19 mouse cellular contexts compared by ENCODE assay signal in genomic region chr10:95508126-95508525, GRCm38 (mm10). TPM values are rescaled to one million over a fixed set of nuclear protein-coding genes. Genes with fewer than 3 reads are reported as not detected.
A peak's percentile ranks its signal among the peaks of the same experiment; 100 is the strongest.
DNase-seq lines count a peak whose midpoint lies in the region; TF ChIP-seq lines count a peak whose summit lies in the region.
"Had no signal": no experiment of that assay in that cellular context is flagged by ENCODE, and none has a peak within 500 bp of the region (broad histone marks: within the 10 kb centered on the region; RNA-seq: fewer than 3 reads in every experiment).

No protein-coding gene starts in this region.

- no peak overlapping the region for H3K27ac ChIP-seq in heart, embryonic 10.5 days
- no peak overlapping the region for H3K27ac ChIP-seq in CH12.LX (ENCODE audit: insufficient read depth, low read depth)
- H3K27ac ChIP-seq in macrophage, result peak overlapping the region; percentile 86
- H3K27ac ChIP-seq: embryonic facial prominence, embryonic 13.5 days; forebrain, embryonic 10.5 days; heart, embryonic 13.5 days; hindbrain, embryonic 13.5 days; hindbrain, postnatal 0 days had no signal

- TF ChIP-seq POLR2A in CH12.LX (IDR thresholded peaks at IDR 0.05; ENCODE audit: low read depth, low read length), result no peak

- peak; percentile 92 for DNase-seq in heart, adult 11 months
- no peak for DNase-seq in heart, embryonic 10.5 days (ENCODE audit: low spot score)
- no peak for DNase-seq in CH12.LX (ENCODE audit: extremely low read depth)
- peak; percentile 57 for DNase-seq in NIH3T3 (ENCODE audit: low read depth)
- DNase-seq in layer of hippocampus, adult 9-10 months (ENCODE audit: low spot score), result no peak
- no peak for DNase-seq in layer of hippocampus, adult 11-12 months (ENCODE audit: low spot score)
- DNase-seq: adrenal gland, adult 8-10 months; adrenal gland, postnatal 36 days; cerebellum, adult 11-12 months; cerebellum, adult 9-10 months; cerebellum, postnatal 25 days; heart, postnatal 4 days; kidney, adult 11 months had no signal

- H3K4me2 ChIP-seq in CH12.LX (ENCODE audit: insufficient read depth, low read depth, poor library complexity, severe bottlenecking), result 0 out of 2 replicates have a peak overlapping the region, but pooled peaks have one; percentile 88
- H3K4me2 ChIP-seq: embryonic facial prominence, embryonic 13.5 days; heart, embryonic 13.5 days; hindbrain, embryonic 13.5 days had no signal

- no peak for TF ChIP-seq EP300 in CH12.LX (IDR thresholded peaks at IDR 0.05; ENCODE audit: low read length)

- dilution Hi-C loops in CH12.LX (cut with MboI; ENCODE audit: extremely low pct_ligation_motif_present, extremely low pct_unique_long_range_greater_than_20kb, low sequenced_read_pairs), result no loop called here

- TF ChIP-seq CTCF in CH12.LX (conservative IDR thresholded peaks at IDR 0.05 in 1 of 2, IDR thresholded peaks at IDR 0.05 in 1 of 2; ENCODE audit: low read depth in 2 of 2, low read length in 2 of 2), result no peak

- H3K36me3 ChIP-seq in heart, embryonic 10.5 days, result no peaks in the 10 kb centered on the region
- peaks cover 0 to 2% of the 10 kb centered on the region in 2 experiments for H3K36me3 ChIP-seq in CH12.LX (replicated peaks in 1 of 2; ENCODE audit: control insufficient read depth in 1 of 2, insufficient read depth in 1 of 2, low read length in 1 of 2)
- H3K36me3 ChIP-seq in macrophage (ENCODE audit: inconsistent target), result no peaks in the 10 kb centered on the region
- H3K36me3 ChIP-seq: embryonic facial prominence, embryonic 13.5 days; forebrain, embryonic 10.5 days; heart, embryonic 13.5 days; hindbrain, embryonic 13.5 days had no signal

- no peak for TF ChIP-seq RAD21 in CH12.LX (IDR thresholded peaks at IDR 0.05; ENCODE audit: low read depth, low read length)

- H3K27me3 ChIP-seq in heart, embryonic 10.5 days (ENCODE audit: insufficient read depth, poor library complexity, severe bottlenecking), result no peaks in the 10 kb centered on the region
- no peaks in the 10 kb centered on the region for H3K27me3 ChIP-seq in CH12.LX (replicated peaks)
- H3K27me3 ChIP-seq: embryonic facial prominence, embryonic 13.5 days; heart, embryonic 13.5 days; hindbrain, embryonic 13.5 days had no signal

- in situ Hi-C loops in CH12.LX (cut with MboI; ENCODE audit: low pct_ligation_motif_present, low pct_unique_long_range_greater_than_20kb, low sequenced_read_pairs), result no loop called here

- H3K4me1 ChIP-seq in heart, embryonic 10.5 days, result no peaks in the 10 kb centered on the region
- H3K4me1 ChIP-seq in CH12.LX (ENCODE audit: control insufficient read depth in 1 of 2, insufficient read depth in 2 of 2), result peaks cover 6 to 30% of the 10 kb centered on the region in 2 experiments; a peak in 2 of 4 replicates
- H3K4me1 ChIP-seq: embryonic facial prominence, embryonic 13.5 days; forebrain, embryonic 10.5 days; hindbrain, embryonic 13.5 days had no signal

- no peaks in the 10 kb centered on the region for H3K9me3 ChIP-seq in heart, embryonic 10.5 days
- peaks cover 6% of the 10 kb centered on the region for H3K9me3 ChIP-seq in CH12.LX (replicated peaks; ENCODE audit: low read length)
- H3K9me3 ChIP-seq: embryonic facial prominence, embryonic 13.5 days; forebrain, embryonic 10.5 days; heart, embryonic 13.5 days; hindbrain, embryonic 13.5 days had no signal

- 81% methylated on average over 8 of the region's 8 CpGs for WGBS in heart, embryonic 10.5 days
- 94% methylated on average over 8 of the region's 8 CpGs for WGBS in macrophage (ENCODE audit: missing documents)

- no peak overlapping the region for H3K4me3 ChIP-seq in heart, embryonic 10.5 days
- H3K4me3 ChIP-seq in CH12.LX (replicated peaks in 1 of 3; ENCODE audit: low read depth in 2 of 3, low read length in 2 of 3, poor library complexity in 1 of 3), result no peak overlapping the region
- no peak overlapping the region for H3K4me3 ChIP-seq in macrophage (ENCODE audit: inconsistent target)
- H3K4me3 ChIP-seq: embryonic facial prominence, embryonic 13.5 days; forebrain, embryonic 10.5 days; heart, embryonic 13.5 days; hindbrain, embryonic 13.5 days had no signal

- H3K9ac ChIP-seq in CH12.LX (ENCODE audit: insufficient read depth, low read depth), result no peak overlapping the region
- H3K9ac ChIP-seq: embryonic facial prominence, embryonic 13.5 days; heart, embryonic 13.5 days; hindbrain, embryonic 13.5 days had no signal

- H3K79me2 ChIP-seq in CH12.LX (replicated peaks; ENCODE audit: control insufficient read depth, extremely low read depth, insufficient read depth, poor library complexity, severe bottlenecking) (peaks cover 9% of the 10 kb centered on the region), macrophage (ENCODE audit: inconsistent target) (no peaks in the 10 kb centered on the region)

TF ChIP-seq in CH12.LX, 34 proteins besides CTCF, POLR2A, EP300 and RAD21:
- TF ChIP-seq NELFE (IDR thresholded peaks at IDR 0.05; ENCODE audit: low read depth, low read length) (no peak), IRF4 (IDR thresholded peaks at IDR 0.05; ENCODE audit: low read depth, low read length) (no peak), TBP (conservative IDR thresholded peaks at IDR 0.05; ENCODE audit: low read depth, low read length) (no peak), E2F4 (IDR thresholded peaks at IDR 0.05; ENCODE audit: insufficient replicate concordance, low read depth, low read length) (no peak), ZC3H11A (IDR thresholded peaks at IDR 0.05; ENCODE audit: low read depth, low read length) (no peak), RCOR1 (conservative IDR thresholded peaks at IDR 0.05; ENCODE audit: low read depth, low read length) (no peak), KAT2A (IDR thresholded peaks at IDR 0.05; ENCODE audit: insufficient replicate concordance, low read length) (no peak), TCF12 (IDR thresholded peaks at IDR 0.05; ENCODE audit: low read depth, low read length) (no peak), MXI1 (IDR thresholded peaks at IDR 0.05; ENCODE audit: low read depth, low read length) (no peak), POLR2AphosphoS2 (IDR thresholded peaks at IDR 0.05; ENCODE audit: low read depth, low read length) (no peak), MAFK (IDR thresholded peaks at IDR 0.05; ENCODE audit: insufficient replicate concordance, low read length) (no peak), JUN (IDR thresholded peaks at IDR 0.05; ENCODE audit: insufficient read depth, low read depth, low read length) (no peak), UBTF (IDR thresholded peaks at IDR 0.05; ENCODE audit: low read depth, low read length) (no peak), MEF2A (IDR thresholded peaks at IDR 0.05; ENCODE audit: borderline replicate concordance, low read depth, low read length) (no peak), MYC (IDR thresholded peaks at IDR 0.05; ENCODE audit: low read depth, low read length) (no peak), JUND (conservative IDR thresholded peaks at IDR 0.05; ENCODE audit: low read depth, low read length) (no peak), SIN3A (IDR thresholded peaks at IDR 0.05; ENCODE audit: low read length) (no peak), ZKSCAN1 (IDR thresholded peaks at IDR 0.05; ENCODE audit: borderline replicate concordance, low read depth, low read length) (no peak)

RNA-seq across cellular contexts. Expression of gene Mrpl42, which starts 6.4 kb away (rescaled TPM):
- 445 and 534 TPM in 2 replicates for polyA plus RNA-seq in heart, embryonic 10.5 days (2016; fragmentation: Nextera tagmentation; extraction: Ambion mirVana)
- total RNA-seq in CH12.LX (2012; rRNA removed), result 161 and 198 TPM in 2 replicates
- total RNA-seq in CH12.LX (2014; rRNA removed), result 381 and 389 TPM in 2 replicates
- polyA plus RNA-seq in CH12.LX (2012; ENCODE audit: insufficient read length, low read depth), result 197 and 223 TPM in 2 replicates
- total RNA-seq in macrophage (2018; cell fraction: chromatin; rRNA removed), result 10 to 100 TPM in 14 of 26 experiments, 1 to 10 TPM in 12; 1.5 to 28.7 (median 11.6) TPM
- 100 to 1,000 TPM in 7 of 26 experiments, 10 to 100 TPM in 19; 60.9 to 134 (median 93.5) TPM for total RNA-seq in macrophage (2018; cell fraction: cytosol; rRNA removed)
- total RNA-seq in macrophage (2018; cell fraction: nucleus; rRNA removed), result 10 to 100 TPM in 17 of 26 experiments, 1 to 10 TPM in 9; 2.7 to 26.9 (median 14.3) TPM
- polyA plus RNA-seq in macrophage (2018), result 84.5 to 233 TPM (median 194 TPM) in 3 replicates

RNA-seq across cellular contexts. Expression of gene Ube2n, which starts 6.8 kb away (rescaled TPM):
- 328 and 389 TPM in 2 replicates for polyA plus RNA-seq in heart, embryonic 10.5 days (2016; fragmentation: Nextera tagmentation; extraction: Ambion mirVana)
- total RNA-seq in CH12.LX (2012; rRNA removed), result 71.9 and 117 TPM in 2 replicates
- 217 and 237 TPM in 2 replicates for total RNA-seq in CH12.LX (2014; rRNA removed)
- 243 and 265 TPM in 2 replicates for polyA plus RNA-seq in CH12.LX (2012; ENCODE audit: insufficient read length, low read depth)
- total RNA-seq in macrophage (2018; cell fraction: chromatin; rRNA removed), result 100 to 1,000 TPM in 14 of 26 experiments, 10 to 100 TPM in 12; 43.3 to 177 (median 103) TPM
- 100 to 1,000 TPM; 107 to 212 (median 164) TPM for total RNA-seq in macrophage (2018; cell fraction: cytosol; rRNA removed)
- 100 to 1,000 TPM in 24 of 26 experiments, 10 to 100 TPM in 2; 94.5 to 370 (median 167) TPM for total RNA-seq in macrophage (2018; cell fraction: nucleus; rRNA removed)
- 101 to 234 TPM (median 183 TPM) in 3 replicates for polyA plus RNA-seq in macrophage (2018)

RNA-seq across cellular contexts. Expression of gene Nudt4, which starts 55.8 kb away (rescaled TPM):
- polyA plus RNA-seq in heart, embryonic 10.5 days (2016; fragmentation: Nextera tagmentation; extraction: Ambion mirVana), result 92.7 and 104 TPM in 2 replicates
- total RNA-seq in CH12.LX (2012; rRNA removed) (23.7 and 33.2 TPM in 2 replicates), CH12.LX (2014; rRNA removed) (38.0 and 39.2 TPM in 2 replicates)
- polyA plus RNA-seq in CH12.LX (2012; ENCODE audit: insufficient read length, low read depth) (61.1 and 67.4 TPM in 2 replicates), macrophage (2018) (29.6 to 34.9 TPM (median 34.1 TPM) in 3 replicates)
- total RNA-seq in macrophage (2018; cell fraction: chromatin; rRNA removed), result 10 to 100 TPM in 2 of 26 experiments, 1 to 10 TPM in 24; 1.4 to 13.4 (median 5.1) TPM
- 10 to 100 TPM; 25.1 to 41.0 (median 33.6) TPM for total RNA-seq in macrophage (2018; cell fraction: cytosol; rRNA removed)
- 10 to 100 TPM in 20 of 26 experiments, 1 to 10 TPM in 6; 7.2 to 25.3 (median 12.7) TPM for total RNA-seq in macrophage (2018; cell fraction: nucleus; rRNA removed)

Comparison
In these comparisons a context has a peak if more than half of its experiments do, and no peak if none do; other contexts are left out.
1. DNase-seq: peak in heart, adult 11 months (single experiment) and NIH3T3 (single experiment); none in heart, embryonic 10.5 days (single experiment), CH12.LX (single experiment), layer of hippocampus, adult 9-10 months (single experiment) and layer of hippocampus, adult 11-12 months (single experiment).